Mouse (Mus musculus): ENCODE measurements around the gene Hsdl1.

DNA sequence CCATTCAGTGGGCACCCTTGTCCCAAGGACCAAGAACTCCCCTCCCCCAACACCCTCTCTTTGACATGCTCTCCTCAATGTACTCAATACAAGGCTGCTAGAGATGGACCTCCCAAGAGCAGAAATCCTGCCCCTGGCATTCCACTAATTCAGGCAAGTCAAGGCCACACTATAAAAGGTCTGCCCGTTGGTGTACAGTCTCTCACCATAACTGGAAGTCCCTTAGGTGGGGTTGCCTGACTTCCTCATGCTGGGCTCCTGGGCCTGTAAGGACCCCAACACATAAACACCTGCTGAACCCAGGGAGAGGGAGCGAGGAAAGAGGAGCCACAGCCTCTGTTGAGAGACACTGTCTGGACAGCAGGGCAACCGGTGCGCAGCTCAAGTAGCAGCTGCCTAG, 28.8 kb upstream of the Hsdl1 start:
- TF ChIP-seq FLI1 (IDR thresholded peaks at IDR 0.05; ENCODE audit: low read length) (no peak), GATA1 (IDR thresholded peaks at IDR 0.05; ENCODE audit: borderline replicate concordance, low read length) (no peak)
